Mouse (Mus musculus) stomach, postnatal 0 days (tissue): ENCODE results near the gene Pakap.

Experiments
- CTCF ChIP-seq: IDR thresholded peaks from 2 replicates; pipeline ENCODE4 v1.5.1; 2016; ENCODE audit warnings: antibody characterized with exemption, low read depth, mild to moderate bottlenecking, moderate library complexity
- EP300 ChIP-seq: optimal IDR thresholded peaks from 2 replicates; pipeline ENCODE3; 2016; ENCODE audit warnings: antibody characterized with exemption

- TF ChIP-seq CTCF = no peak
- no peak for TF ChIP-seq EP300
Measured at GRCm38 (mm10) chr4:57599946-57600345, 32.0 kb downstream of the Pakap start.
